Mouse (Mus musculus) megakaryocyte, embryonic 14.5 days (primary cell): Measurements from ENCODE around the gene Xpnpep2.

ENCODE experiments used
- FLI1 ChIP-seq: IDR thresholded peaks from 2 replicates; pipeline ENCODE4 v1.6.1; 2012; ENCODE audit warnings: low read length, inconsistent platforms, mixed read lengths
- GATA1 ChIP-seq: IDR thresholded peaks from 3 replicates; pipeline ENCODE4 v1.6.1; 2012; ENCODE audit warnings: mixed read lengths, low read length, inconsistent platforms, borderline replicate concordance

GRCm38 (mm10) chrX:48108394-48109315 lies at the start of gene Xpnpep2:
- no peak for TF ChIP-seq FLI1
- TF ChIP-seq GATA1 = no peak
